Mouse (Mus musculus) urinary bladder, postnatal 4 days (tissue): ENCODE results near the gene Dyrk3.
A peak's percentile ranks its signal among the peaks of the same experiment; 100 is the strongest.

Source experiments
- DNase-seq, 2 experiments: peaks; one replicate each; pipeline ENCODE4 v3.0.0; 2021 to 2022; ENCODE audit warnings: low spot score in 2 of 2

The Dyrk3 gene

DNA sequence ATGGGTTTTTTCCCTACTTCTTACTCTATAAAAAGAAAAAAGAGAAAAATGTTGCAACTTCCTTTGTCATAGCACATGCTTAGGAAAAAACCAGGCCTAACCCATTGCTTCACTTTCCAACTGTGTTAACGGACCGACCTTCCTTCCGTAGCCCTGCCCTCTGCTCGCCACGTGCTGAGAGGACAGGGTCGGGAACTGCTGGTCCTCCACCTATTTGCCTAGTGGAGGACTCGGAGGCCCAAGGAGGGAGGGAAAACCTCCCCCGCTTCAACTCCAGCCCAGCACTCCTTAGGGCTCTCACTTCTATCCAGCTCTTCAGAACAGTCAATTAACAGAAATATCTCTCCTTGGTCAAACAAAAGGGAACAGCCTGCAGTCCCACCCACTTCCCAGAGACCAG, 53.9 kb downstream of the Dyrk3 start:
- no peak for DNase-seq

DNA sequence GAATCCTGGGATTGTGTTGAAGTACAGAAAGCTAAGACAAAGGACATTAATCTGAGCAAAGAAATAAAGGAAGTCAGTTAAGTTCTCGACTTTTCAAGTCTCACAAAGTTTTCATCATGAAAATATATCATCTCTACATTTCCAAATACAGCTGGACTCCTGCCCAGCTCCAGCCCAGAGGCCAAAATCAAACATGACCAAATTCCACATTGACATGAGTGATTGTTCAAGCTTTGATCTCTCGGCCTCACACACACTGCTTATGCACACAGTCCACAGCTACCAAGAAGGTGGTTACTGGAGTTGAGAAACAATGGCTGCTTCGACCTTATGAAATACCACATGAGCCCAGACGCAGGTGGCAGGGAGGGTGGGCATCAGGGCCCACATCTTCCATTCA, 54.5 kb downstream of the Dyrk3 start:
- no peak for DNase-seq

DNA sequence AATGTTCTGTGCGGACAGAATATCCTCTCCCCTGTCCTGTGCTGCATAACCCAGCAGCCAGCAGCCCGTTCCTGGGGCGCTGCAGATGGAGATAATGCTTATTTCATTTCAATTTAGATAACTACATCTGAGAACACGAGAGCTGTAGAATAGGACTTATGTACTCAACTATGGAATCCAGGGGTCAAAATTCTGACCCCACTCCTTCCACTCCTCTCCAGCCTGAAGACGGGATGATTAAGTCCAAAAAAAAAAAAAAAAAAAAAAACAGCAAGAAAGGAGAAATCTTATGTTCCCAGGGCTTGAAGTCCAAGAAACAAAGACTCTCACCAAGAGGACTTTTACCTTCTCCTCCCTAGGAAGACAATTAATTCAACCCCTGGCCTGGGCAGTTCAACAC, 55.0 kb downstream of the Dyrk3 start:
- no peak for DNase-seq

DNA sequence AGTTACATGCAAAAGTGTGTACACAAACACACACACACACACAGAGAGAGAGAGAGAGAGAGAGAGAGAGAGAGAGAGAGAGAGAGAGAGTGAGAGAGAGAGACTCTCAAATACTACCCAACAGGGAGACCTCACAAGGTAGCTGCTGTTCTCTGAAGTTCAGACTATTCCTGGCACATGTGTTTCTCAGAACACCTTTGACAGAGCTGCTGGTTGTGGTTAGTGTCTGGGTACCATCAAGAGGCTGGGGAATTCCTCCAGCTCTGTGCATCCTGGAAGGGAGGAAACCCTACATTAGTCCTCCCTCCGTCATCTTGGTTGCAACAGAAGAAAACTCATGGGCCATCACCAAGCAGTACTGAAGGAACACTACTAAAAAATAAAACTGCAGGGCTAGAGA, 57.5 kb downstream of the Dyrk3 start:
- DNase-seq = no peak

DNA sequence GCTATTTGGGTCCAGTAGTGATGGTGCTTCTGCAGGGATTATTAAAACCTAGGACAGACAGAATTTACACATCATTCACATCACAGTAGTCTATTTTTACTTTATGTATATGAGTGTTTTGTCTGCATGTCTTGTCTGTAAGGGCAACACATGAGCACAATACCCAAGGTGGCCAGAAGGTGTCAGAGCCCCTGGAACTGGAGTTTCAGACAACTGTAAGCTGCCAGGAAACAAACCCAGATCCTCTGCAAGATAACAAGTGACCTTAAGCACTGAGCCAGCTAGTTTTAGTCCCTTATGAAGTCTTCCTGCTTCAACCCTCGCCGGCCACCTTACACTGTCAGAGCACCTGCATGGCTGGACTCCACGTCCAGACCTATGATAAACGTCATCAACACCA, 58.4 kb downstream of the Dyrk3 start:
- DNase-seq = no peak

DNA sequence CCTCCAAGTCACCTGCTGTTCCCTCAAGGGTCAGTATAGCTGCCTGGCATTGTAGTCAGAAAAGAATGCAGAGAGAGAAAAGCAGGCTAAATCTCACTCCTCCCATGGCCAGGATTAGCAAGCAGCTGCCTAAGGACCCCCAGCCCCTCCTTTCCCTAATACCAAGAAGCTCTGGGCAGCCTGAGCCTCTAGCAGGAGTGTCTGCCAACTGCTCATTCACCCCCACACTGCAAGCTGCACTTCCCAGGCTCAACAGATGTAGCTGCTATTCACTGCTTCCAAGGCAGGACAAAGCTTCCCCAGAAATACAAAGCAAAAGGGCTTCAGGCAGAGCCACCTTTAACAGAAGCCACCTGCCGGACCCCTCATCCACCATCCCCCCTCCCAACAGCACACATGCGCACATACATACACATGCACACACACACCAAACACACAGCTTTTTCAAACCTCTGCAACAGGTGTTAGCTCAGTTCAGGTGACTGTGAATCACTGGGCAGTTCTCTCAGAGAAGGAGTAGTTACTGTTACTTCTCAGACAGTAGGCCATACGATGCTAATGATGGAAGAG, 59.3 kb downstream of the Dyrk3 start:
- DNase-seq = peak in 1 of 2 experiments; percentile 55
